Mouse (Mus musculus) myocyte (in vitro differentiated cells): ENCODE data around the gene Cfap298.

Experiments used
- MAX ChIP-seq: IDR thresholded peaks from one replicate; pipeline ENCODE4 v1.6.1; 2011; ENCODE audit warnings: low read depth, mild to moderate bottlenecking, control low read depth
- POLR2A ChIP-seq: IDR thresholded peaks from one replicate; pipeline ENCODE4 v1.6.1; 2011; ENCODE audit warnings: low read depth, mild to moderate bottlenecking, control low read depth, moderate library complexity; ENCODE audit not compliant: insufficient read length
- TCF12 ChIP-seq: IDR thresholded peaks from one replicate; pipeline ENCODE4 v1.6.1; 2011; ENCODE audit warnings: mild to moderate bottlenecking, control low read depth; ENCODE audit not compliant: poor library complexity, insufficient read depth, severe bottlenecking

- no peak for TF ChIP-seq TCF12
- TF ChIP-seq POLR2A = no peak
- no peak for TF ChIP-seq MAX
Measured at GRCm38 (mm10) chr16:90921471-90922159, 13.3 kb downstream of the Cfap298 start.
